Mouse (Mus musculus) telencephalon, adult 2 months (tissue): ENCODE results near the gene Plekhg1.

Experiments
- DNase-seq: peaks from one replicate; pipeline ENCODE4 v3.0.0-alpha.2; 2011; ENCODE audit warnings: low read depth, low spot score

The Plekhg1 gene

DNA sequence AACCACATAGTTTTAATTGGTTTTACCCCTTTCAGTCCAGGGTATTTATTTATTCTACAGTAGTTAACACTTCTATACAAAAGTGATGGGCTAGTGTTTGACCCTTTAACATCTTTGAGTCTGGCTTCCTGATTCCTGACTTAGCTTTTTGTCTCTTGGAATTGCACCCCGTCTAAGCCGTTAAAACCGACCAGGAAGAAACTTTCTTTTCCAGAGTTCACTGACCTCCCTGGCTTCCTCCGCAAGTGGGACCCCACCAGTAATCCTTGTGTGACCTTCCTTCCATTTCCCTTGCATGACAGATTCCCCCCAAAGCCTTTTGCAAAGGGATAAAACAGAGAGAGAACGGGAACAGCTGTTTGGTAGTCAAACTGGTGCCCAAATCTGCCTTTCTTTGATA lies 1.6 kb downstream of the Plekhg1 start:
- DNase-seq, result no peak

- no peak for DNase-seq
These were observed 2.9 kb downstream of the Plekhg1 start for GRCm38 (mm10) chr10:3743069-3743468.

DNA sequence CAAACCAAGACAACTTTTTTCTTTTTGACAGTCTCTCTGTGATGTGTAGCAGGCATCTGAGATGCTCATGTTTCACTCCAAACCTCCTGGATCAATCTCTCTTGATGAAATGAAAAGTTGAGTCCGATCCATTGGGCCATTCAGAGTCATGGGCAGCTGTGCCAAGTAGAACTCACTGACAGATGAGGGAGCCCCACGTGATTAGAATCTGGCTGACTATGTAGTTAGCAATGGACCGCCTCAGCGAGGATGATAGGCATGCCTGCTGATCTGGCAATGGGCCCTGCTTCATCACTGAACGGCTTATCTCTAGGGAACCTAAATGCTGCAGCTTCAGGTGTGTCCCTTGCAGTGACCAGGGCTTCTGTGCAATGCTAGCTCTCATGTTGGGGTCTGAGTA lies 3.7 kb downstream of the Plekhg1 start:
- DNase-seq, result no peak

DNA sequence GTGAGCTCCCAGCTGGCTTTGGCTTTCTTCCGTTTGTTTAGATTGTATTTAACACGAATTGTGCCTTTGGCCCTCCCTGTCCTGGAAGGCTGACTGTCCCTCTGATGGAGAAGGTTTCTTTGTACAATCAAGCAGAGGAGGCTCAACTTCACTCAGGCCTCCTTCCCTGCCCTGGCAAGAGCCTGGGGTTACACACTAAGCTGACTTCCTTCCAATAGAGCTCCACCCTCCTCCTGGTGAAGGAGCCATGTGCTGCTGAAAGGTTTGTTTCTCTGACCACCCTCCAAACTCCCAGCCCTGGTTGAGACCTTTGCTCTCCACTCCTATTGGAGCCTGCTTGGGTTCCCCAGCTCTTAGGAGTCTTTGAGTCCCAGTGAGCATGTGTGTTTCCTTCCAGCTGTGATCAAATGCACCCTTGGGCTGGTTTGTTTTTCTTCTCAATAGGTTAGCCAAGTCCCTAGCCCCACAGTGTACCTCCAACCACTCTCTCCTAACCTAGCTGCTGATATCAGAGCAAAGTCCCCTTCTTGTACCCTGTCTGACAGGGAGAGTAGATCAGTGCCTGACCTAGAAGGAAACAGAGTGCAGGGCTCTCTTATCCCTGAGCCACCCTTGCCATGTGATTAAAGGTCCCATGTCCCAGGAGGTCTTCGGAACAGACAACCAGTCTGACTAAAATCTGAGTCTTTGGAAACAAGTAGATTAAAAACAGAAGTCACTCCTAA lies 6.8 kb downstream of the Plekhg1 start:
- no peak for DNase-seq

GRCm38 (mm10) chr10:3749580-3749979 lies 9.4 kb downstream of the Plekhg1 start:
- no peak for DNase-seq

- no peak for DNase-seq
These were observed 21.8 kb downstream of the Plekhg1 start for GRCm38 (mm10) chr10:3761992-3762391.

DNA sequence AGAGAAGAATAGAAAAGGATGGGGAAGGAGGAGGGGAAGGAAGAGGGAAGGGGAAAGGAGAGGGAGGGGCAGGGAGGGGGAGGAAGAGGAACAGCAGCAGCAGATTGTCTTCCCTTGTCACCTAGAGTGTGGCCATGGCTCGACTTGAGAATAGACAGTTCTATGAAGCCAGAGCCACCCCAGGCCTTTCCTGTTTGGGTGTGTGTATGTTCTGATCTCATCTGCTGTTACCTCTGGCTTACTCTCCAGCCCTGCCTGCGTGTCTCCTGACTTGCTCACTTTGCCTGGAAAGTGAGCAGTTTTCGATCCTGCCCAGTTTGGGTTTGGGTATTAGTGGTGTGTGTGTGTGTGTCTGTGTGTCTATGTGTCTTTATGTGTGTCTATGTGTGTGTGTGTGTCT lies 23.0 kb downstream of the Plekhg1 start:
- no peak for DNase-seq

DNA sequence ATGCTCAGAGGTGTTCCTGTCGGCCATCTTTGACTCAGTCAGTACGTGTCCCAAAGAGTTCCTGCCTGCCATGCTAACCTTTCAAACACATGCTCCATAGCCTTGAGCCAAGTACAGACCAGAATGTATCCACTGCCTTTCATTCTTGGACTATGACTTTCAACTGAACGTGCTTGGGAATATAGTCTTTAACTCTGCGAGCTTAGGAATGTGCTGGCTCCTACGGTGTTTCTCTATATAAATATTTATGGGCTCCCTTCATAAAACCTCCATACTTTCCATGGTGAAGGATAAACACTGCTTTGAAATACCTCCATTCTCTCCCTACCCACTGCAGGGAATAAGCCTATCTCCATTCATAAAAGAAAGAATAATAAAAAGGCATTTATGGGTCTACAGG lies 29.0 kb downstream of the Plekhg1 start:
- DNase-seq, result no peak

GRCm38 (mm10) chr10:3774330-3774729 lies 34.2 kb downstream of the Plekhg1 start:
- no peak for DNase-seq

DNA sequence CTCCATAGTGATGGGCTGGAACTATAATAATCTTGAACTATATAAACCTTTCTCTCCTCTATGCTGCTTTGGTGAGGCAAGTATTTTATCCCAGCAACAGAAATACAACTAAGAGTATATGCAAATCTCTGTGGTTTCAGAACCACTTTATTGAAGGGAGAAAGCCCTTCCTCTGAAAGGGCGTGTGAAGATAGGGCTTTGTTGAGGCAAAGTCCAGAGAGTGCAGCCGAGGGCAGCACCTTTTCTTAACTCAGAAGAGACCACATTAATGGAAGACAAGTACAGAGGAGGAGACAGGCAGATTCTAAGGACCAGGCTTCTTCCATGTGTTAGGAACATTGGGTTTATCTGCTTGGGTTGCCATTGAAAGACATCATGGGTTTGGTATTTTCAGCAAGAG lies 36.6 kb downstream of the Plekhg1 start:
- DNase-seq, result no peak

DNA sequence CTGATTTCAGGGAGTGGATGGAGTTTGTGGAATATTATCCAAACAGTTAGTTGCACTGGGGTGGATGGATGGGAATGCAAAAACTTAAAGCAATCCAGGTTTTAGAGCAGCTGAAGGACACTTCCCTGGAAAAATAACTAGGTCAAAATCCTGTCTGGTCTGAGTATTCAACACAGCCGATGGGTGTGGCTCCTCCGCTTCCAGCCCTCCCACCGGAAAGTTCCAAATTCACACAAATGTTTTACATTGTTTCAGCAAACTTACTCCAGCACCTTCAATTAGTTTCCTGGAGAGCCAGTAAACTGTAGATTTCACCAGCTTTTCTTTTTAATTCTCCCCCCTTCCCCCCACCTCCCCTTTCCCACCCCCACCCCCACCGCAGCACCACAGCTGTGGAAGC lies 45.2 kb downstream of the Plekhg1 start:
- no peak for DNase-seq

DNA sequence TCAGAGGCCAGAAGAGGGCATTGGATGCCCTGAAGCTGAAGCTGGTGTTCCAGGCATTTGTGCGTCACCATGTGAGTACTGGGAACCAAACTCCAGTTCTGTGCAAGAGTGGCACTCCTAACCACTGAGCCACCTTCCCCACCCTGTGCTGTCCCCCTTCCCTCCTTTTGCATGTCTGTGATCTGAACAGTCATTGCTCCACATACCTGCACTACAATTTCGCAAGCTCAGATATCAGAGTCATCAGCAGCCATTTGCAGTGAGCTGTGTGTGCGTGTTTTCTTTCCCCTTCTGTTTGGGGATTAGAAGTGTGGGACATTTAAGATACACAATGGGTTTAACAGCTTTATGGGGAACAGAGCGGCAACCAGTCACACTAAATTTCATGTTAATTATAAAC lies 46.4 kb downstream of the Plekhg1 start:
- no peak for DNase-seq

DNA sequence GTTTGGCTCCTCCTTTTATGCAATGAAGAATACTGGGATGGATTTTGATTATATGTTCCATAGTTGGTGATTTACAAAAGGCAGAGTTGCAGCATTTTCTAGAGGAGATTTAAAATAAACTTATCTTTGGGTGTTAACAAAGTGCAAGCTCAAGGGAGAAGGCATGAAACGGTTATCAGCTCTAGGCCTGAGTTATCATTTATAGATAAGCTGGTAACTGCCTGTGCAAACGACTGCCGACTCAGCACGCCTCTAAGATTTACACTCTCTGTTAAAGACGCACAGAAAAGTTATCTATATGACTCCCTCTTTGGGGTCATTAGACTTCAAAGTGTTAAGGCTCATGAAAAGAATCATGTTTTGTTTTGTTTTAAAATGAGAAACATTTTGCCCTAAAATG lies 46.8 kb downstream of the Plekhg1 start:
- DNase-seq, result no peak

GRCm38 (mm10) chr10:3793825-3794224 lies 53.7 kb downstream of the Plekhg1 start:
- no peak for DNase-seq

GRCm38 (mm10) chr10:3799455-3799854 lies 59.3 kb downstream of the Plekhg1 start:
- no peak for DNase-seq

DNA sequence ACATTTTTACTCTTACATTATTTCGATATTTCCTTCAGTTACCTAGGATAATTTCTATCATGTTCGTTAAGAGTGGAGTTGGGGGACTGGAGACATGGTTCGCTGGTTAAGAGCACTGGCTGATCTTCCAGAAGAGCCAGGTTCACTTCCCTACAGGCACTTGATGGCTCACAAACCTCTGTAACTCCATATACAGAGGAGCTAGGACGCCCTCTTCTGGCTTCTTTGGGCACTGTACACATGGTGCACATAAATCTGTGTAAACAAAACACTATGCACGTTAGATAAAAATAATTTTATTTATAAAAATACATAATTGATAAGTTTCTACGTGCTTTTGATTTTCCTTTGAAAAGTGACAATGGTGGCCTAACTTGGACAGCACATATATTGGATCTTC lies 61.1 kb downstream of the Plekhg1 start:
- no peak for DNase-seq

GRCm38 (mm10) chr10:3805334-3805733 lies 65.2 kb downstream of the Plekhg1 start:
- no peak for DNase-seq

- DNase-seq, result no peak
These were observed 67.8 kb downstream of the Plekhg1 start for GRCm38 (mm10) chr10:3807980-3808379.

GRCm38 (mm10) chr10:3810476-3811273 lies 70.5 kb downstream of the Plekhg1 start:
- DNase-seq, result no peak

- no peak for DNase-seq
These were observed 79.0 kb downstream of the Plekhg1 start for GRCm38 (mm10) chr10:3818940-3819701.

- DNase-seq, result no peak
These were observed 83.7 kb downstream of the Plekhg1 start for GRCm38 (mm10) chr10:3823826-3824225.

DNA sequence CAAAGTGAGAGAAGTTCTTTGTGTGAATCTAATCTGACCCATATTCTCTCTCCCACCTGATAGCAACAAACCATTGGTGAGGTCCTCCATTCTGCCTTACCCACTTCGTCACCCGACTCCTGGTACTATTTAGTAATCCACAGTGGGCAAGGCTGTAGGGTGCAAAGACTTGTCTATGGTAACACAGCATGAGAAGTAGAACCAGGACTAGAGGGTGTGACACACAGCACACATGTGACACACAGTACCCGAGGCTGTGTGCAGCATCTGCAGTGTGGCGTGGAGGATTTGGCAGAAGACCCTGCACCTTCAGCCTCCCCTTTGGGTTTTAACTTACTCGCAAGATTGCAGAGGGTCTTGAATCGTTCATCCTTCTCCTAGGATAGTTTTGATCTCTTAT lies 85.9 kb downstream of the Plekhg1 start:
- DNase-seq, result no peak
